Mouse (Mus musculus) hematopoietic multipotent progenitor cell, adult 10-12 weeks (in vitro differentiated cells): ENCODE results near the gene Pdcd10. TPM values are rescaled to one million over a fixed set of nuclear protein-coding genes. Genes with fewer than 3 reads are reported as not detected.

Experiments
- polyA plus RNA-seq: library from polyadenylated mRNA; stranded (reverse); fragments of >175 nt; gene quantifications from 2 replicates; pipeline ENCODE4 v1.2.3, GENCODE M21; 2012; ENCODE audit warnings: low replicate concordance

Gene Pdcd10
- 0.45 and 8.3 TPM in 2 replicates for polyA plus RNA-seq

DNA sequence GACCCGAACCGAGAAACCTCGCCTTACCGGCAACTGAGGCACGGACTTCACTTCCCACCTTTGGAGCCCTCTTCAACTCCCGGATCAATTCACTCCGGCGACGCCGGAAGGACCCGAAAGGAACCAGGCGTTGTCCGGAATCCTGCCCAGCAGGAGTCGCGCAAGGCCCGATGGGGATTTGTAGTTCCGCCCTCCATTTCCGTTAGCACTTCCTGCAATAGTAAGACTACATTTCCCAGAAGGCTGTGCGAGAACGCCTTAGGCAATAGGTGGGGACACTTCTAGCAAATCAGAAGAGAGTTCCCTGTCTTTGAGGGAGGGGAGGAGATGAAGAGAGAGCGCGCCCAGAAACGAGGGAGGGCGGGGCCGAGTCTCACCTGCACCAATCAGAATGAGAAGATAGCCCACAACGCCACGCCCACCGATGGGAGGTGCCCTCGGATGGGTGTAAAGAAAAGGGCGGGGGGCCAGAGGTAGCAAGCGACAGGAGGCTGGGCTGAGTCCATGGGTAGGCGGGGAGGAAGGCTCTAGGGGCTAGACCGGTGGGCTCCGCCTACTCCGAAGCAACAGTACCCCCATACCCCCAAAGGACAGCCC, at the start of gene Pdcd10:
TSS of gene Pdcd10 (minus strand) at position 162 of the 597 bp plus-strand sequence.

GRCm38 (mm10) chr3:75557292-75557691, 636 bp upstream of the Pdcd10 start, which contains the start of gene Serpini1:
Gene Serpini1 (plus strand): TSS chr3:75557547.

DNA sequence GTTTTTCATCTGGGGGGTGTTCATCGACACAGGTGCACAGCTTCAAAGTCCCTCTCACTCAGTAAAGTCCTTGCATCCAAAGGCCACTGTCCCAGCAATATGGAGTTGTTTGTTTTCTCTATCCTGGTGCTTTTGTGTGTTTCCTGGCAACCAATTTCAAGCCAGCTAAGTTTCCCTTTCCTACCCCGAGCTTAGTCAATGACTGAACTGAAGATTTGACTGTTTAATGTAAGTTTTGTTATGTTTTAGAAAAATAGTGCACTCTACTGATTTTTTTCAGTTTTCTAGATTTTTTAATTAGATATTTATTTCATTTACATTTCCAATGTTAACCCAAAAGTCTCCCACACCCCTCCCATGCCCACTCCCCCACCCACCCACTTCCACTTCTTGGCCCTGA, 74.6 kb downstream of the Pdcd10 start, which contains the start of gene Wdr49:
TSS of gene Wdr49 (minus strand) at position 101 of the 400 bp plus-strand sequence.

Other genes starting within 250 kb of the Pdcd10 start
- gene Wdr49, start 74.7 kb downstream of the Pdcd10 start, polyA plus RNA-seq: not detected in 2 replicates
- gene Serpini1, start 691 bp upstream of the Pdcd10 start, polyA plus RNA-seq: 0.07 and 0.84 TPM in 2 replicates
- gene Gm29133, start 191.3 kb upstream of the Pdcd10 start, polyA plus RNA-seq: not detected in 2 replicates